Mouse (Mus musculus): ENCODE measurements around the gene Gng12. TPM values are rescaled to one million over a fixed set of nuclear protein-coding genes. Genes with fewer than 3 reads are reported as not detected.

The Gng12 gene
- total RNA-seq, 1 experiment: 14.3 TPM

GRCm38 (mm10) chr6:66973180-66973579 is 77.0 kb downstream of the Gng12 start:
- H3K4me3 ChIP-seq (ENCODE audit: insufficient read depth in 1 of 2, low read depth in 1 of 2, low read length in 2 of 2, poor library complexity in 1 of 2, severe bottlenecking in 1 of 2): no peak overlapping the region
- no peak overlapping the region for H3K9ac ChIP-seq (ENCODE audit: insufficient read depth, low read depth, low read length, poor library complexity, severe bottlenecking)
- in situ Hi-C loops (cut with MboI; ENCODE audit: low sequenced_read_pairs in 2 of 2, unreplicated experiment in 2 of 2): no loop called here
- TF ChIP-seq MAFK (IDR thresholded peaks at IDR 0.05; ENCODE audit: insufficient read depth, low read depth, low read length): peak; percentile 85
- no peak for TF ChIP-seq CHD2 (IDR thresholded peaks at IDR 0.05; ENCODE audit: low read depth, low read length)
- DNase-seq (ENCODE audit: low read depth, low spot score): no peak
- H3K36me3 ChIP-seq (ENCODE audit: control insufficient read depth, insufficient read depth, low read length, poor library complexity, severe bottlenecking): no peaks in the 10 kb centered on the region
- H3K9me3 ChIP-seq (ENCODE audit: control insufficient read depth, insufficient read depth, low read depth, low read length): no peaks in the 10 kb centered on the region
- H3K27ac ChIP-seq (ENCODE audit: insufficient read depth, low read depth, low read length, poor library complexity, severe bottlenecking): no peak overlapping the region
- H3K4me1 ChIP-seq (ENCODE audit: control insufficient read depth in 2 of 2, insufficient read depth in 2 of 2, low read length in 2 of 2, poor library complexity in 1 of 2): no peaks in the 10 kb centered on the region

GRCm38 (mm10) chr6:66975522-66975921 is 79.3 kb downstream of the Gng12 start:
- Histone ChIP-seq H3K9me3 (ENCODE audit: control insufficient read depth, insufficient read depth, low read depth, low read length) (no peaks in the 10 kb centered on the region), H3K4me1 (ENCODE audit: control insufficient read depth in 2 of 2, insufficient read depth in 2 of 2, low read length in 2 of 2, poor library complexity in 1 of 2) (no peaks in the 10 kb centered on the region), H3K9ac (ENCODE audit: insufficient read depth, low read depth, low read length, poor library complexity, severe bottlenecking) (no peak overlapping the region), H3K36me3 (ENCODE audit: control insufficient read depth, insufficient read depth, low read length, poor library complexity, severe bottlenecking) (no peaks in the 10 kb centered on the region), H3K4me3 (ENCODE audit: insufficient read depth in 1 of 2, low read depth in 1 of 2, low read length in 2 of 2, poor library complexity in 1 of 2, severe bottlenecking in 1 of 2) (no peak overlapping the region), H3K27ac (ENCODE audit: insufficient read depth, low read depth, low read length, poor library complexity, severe bottlenecking) (no peak overlapping the region)
- DNase-seq (ENCODE audit: low read depth, low spot score): no peak
- TF ChIP-seq ZNF384 (IDR thresholded peaks at IDR 0.05; ENCODE audit: low read depth, low read length): no peak
- no peak for TF ChIP-seq ZC3H11A (IDR thresholded peaks at IDR 0.05; ENCODE audit: borderline replicate concordance, low read depth, low read length)
- TF ChIP-seq CHD2 (IDR thresholded peaks at IDR 0.05; ENCODE audit: low read depth, low read length): no peak
- TF ChIP-seq HCFC1 (IDR thresholded peaks at IDR 0.05; ENCODE audit: borderline replicate concordance, insufficient read depth, low read length): no peak
- no peak for TF ChIP-seq MAFK (IDR thresholded peaks at IDR 0.05; ENCODE audit: insufficient read depth, low read depth, low read length)
- in situ Hi-C loops (cut with MboI; ENCODE audit: low sequenced_read_pairs in 2 of 2, unreplicated experiment in 2 of 2): no loop called here

GRCm38 (mm10) chr6:66979197-66979596 is 83.0 kb downstream of the Gng12 start:
- Histone ChIP-seq H3K27ac (ENCODE audit: insufficient read depth, low read depth, low read length, poor library complexity, severe bottlenecking) (no peak overlapping the region), H3K4me1 (ENCODE audit: control insufficient read depth in 2 of 2, insufficient read depth in 2 of 2, low read length in 2 of 2, poor library complexity in 1 of 2) (no peaks in the 10 kb centered on the region), H3K4me3 (ENCODE audit: insufficient read depth in 1 of 2, low read depth in 1 of 2, low read length in 2 of 2, poor library complexity in 1 of 2, severe bottlenecking in 1 of 2) (no peak overlapping the region), H3K36me3 (ENCODE audit: control insufficient read depth, insufficient read depth, low read length, poor library complexity, severe bottlenecking) (no peaks in the 10 kb centered on the region), H3K9ac (ENCODE audit: insufficient read depth, low read depth, low read length, poor library complexity, severe bottlenecking) (no peak overlapping the region), H3K9me3 (ENCODE audit: control insufficient read depth, insufficient read depth, low read depth, low read length) (no peaks in the 10 kb centered on the region)
- DNase-seq (ENCODE audit: low read depth, low spot score): no peak
- in situ Hi-C loops (cut with MboI; ENCODE audit: low sequenced_read_pairs in 2 of 2, unreplicated experiment in 2 of 2): no loop called here
- TF ChIP-seq MAFK (IDR thresholded peaks at IDR 0.05; ENCODE audit: insufficient read depth, low read depth, low read length): no peak
- no peak for TF ChIP-seq HCFC1 (IDR thresholded peaks at IDR 0.05; ENCODE audit: borderline replicate concordance, insufficient read depth, low read length)
- no peak for TF ChIP-seq ZNF384 (IDR thresholded peaks at IDR 0.05; ENCODE audit: low read depth, low read length)
- TF ChIP-seq ZC3H11A (IDR thresholded peaks at IDR 0.05; ENCODE audit: borderline replicate concordance, low read depth, low read length): no peak
- TF ChIP-seq CHD2 (IDR thresholded peaks at IDR 0.05; ENCODE audit: low read depth, low read length): no peak

GRCm38 (mm10) chr6:66980040-66980439 is 83.8 kb downstream of the Gng12 start:
- Histone ChIP-seq H3K27ac (ENCODE audit: insufficient read depth, low read depth, low read length, poor library complexity, severe bottlenecking) (no peak overlapping the region), H3K9ac (ENCODE audit: insufficient read depth, low read depth, low read length, poor library complexity, severe bottlenecking) (no peak overlapping the region), H3K4me3 (ENCODE audit: insufficient read depth in 1 of 2, low read depth in 1 of 2, low read length in 2 of 2, poor library complexity in 1 of 2, severe bottlenecking in 1 of 2) (no peak overlapping the region), H3K36me3 (ENCODE audit: control insufficient read depth, insufficient read depth, low read length, poor library complexity, severe bottlenecking) (no peaks in the 10 kb centered on the region), H3K9me3 (ENCODE audit: control insufficient read depth, insufficient read depth, low read depth, low read length) (no peaks in the 10 kb centered on the region), H3K4me1 (ENCODE audit: control insufficient read depth in 2 of 2, insufficient read depth in 2 of 2, low read length in 2 of 2, poor library complexity in 1 of 2) (peaks cover 0 to under 1% of the 10 kb centered on the region in 2 experiments; a peak in 1 of 4 replicates)
- TF ChIP-seq MAFK (IDR thresholded peaks at IDR 0.05; ENCODE audit: insufficient read depth, low read depth, low read length): no peak
- no peak for TF ChIP-seq ZC3H11A (IDR thresholded peaks at IDR 0.05; ENCODE audit: borderline replicate concordance, low read depth, low read length)
- TF ChIP-seq CHD2 (IDR thresholded peaks at IDR 0.05; ENCODE audit: low read depth, low read length): no peak
- TF ChIP-seq ZNF384 (IDR thresholded peaks at IDR 0.05; ENCODE audit: low read depth, low read length): no peak
- TF ChIP-seq HCFC1 (IDR thresholded peaks at IDR 0.05; ENCODE audit: borderline replicate concordance, insufficient read depth, low read length): no peak
- DNase-seq (ENCODE audit: low read depth, low spot score): no peak
- in situ Hi-C loops (cut with MboI; ENCODE audit: low sequenced_read_pairs in 2 of 2, unreplicated experiment in 2 of 2): no loop called here

- H3K4me1 ChIP-seq (ENCODE audit: control insufficient read depth in 2 of 2, insufficient read depth in 2 of 2, low read length in 2 of 2, poor library complexity in 1 of 2): peaks cover 1 to 8% of the 10 kb centered on the region in 2 experiments; a peak in 1 of 4 replicates
- no peak overlapping the region for H3K27ac ChIP-seq (ENCODE audit: insufficient read depth, low read depth, low read length, poor library complexity, severe bottlenecking)
- no peak for DNase-seq (ENCODE audit: low read depth, low spot score)
- TF ChIP-seq ZC3H11A (IDR thresholded peaks at IDR 0.05; ENCODE audit: borderline replicate concordance, low read depth, low read length) (no peak), CHD2 (IDR thresholded peaks at IDR 0.05; ENCODE audit: low read depth, low read length) (no peak), HCFC1 (IDR thresholded peaks at IDR 0.05; ENCODE audit: borderline replicate concordance, insufficient read depth, low read length) (no peak), MAFK (IDR thresholded peaks at IDR 0.05; ENCODE audit: insufficient read depth, low read depth, low read length) (no peak), ZNF384 (IDR thresholded peaks at IDR 0.05; ENCODE audit: low read depth, low read length) (no peak)
- in situ Hi-C loops (cut with MboI; ENCODE audit: low sequenced_read_pairs in 2 of 2, unreplicated experiment in 2 of 2): no loop called here
- no peak overlapping the region for H3K9ac ChIP-seq (ENCODE audit: insufficient read depth, low read depth, low read length, poor library complexity, severe bottlenecking)
- H3K4me3 ChIP-seq (ENCODE audit: insufficient read depth in 1 of 2, low read depth in 1 of 2, low read length in 2 of 2, poor library complexity in 1 of 2, severe bottlenecking in 1 of 2): no peak overlapping the region
- no peaks in the 10 kb centered on the region for H3K9me3 ChIP-seq (ENCODE audit: control insufficient read depth, insufficient read depth, low read depth, low read length)
- no peaks in the 10 kb centered on the region for H3K36me3 ChIP-seq (ENCODE audit: control insufficient read depth, insufficient read depth, low read length, poor library complexity, severe bottlenecking)
These were observed 85.2 kb downstream of the Gng12 start for GRCm38 (mm10) chr6:66981366-66981765.

Measured in ES-E14 (cell line).